Mouse (Mus musculus) intestine, postnatal 0 days (tissue): ENCODE measurements around the gene Olfr1033. TPM values are rescaled to one million over a fixed set of nuclear protein-coding genes. Genes with fewer than 3 reads are reported as not detected.
"Not testable (repeated sequence)": the region's sequence is repeated elsewhere in the genome, so short reads cannot be mapped to it uniquely, and the experiment has no call there.

Source experiments
- ATAC-seq: fragments of 200-750 bp; cut with Nextera tagmentation; 2 replicates; pipeline ENCODE4 v1.8.0; 2017; ENCODE audit warnings: mild to moderate bottlenecking, moderate TSS enrichment, moderate library complexity
- H3K27ac ChIP-seq: fragments of 300-500 bp; sonication (generic); 2 replicates; pipeline ENCODE4 v1.5.1; 2014; ENCODE audit warnings: mild to moderate bottlenecking, low read depth, low read length, moderate library complexity
- H3K27me3 ChIP-seq: fragments of 300-500 bp; sonication (generic); replicated peaks from 2 replicates; pipeline ENCODE4 v1.6.1; 2014; ENCODE audit warnings: low read length, mixed read lengths; ENCODE audit not compliant: control insufficient read depth, insufficient read depth
- H3K36me3 ChIP-seq: fragments of 300-500 bp; sonication (generic); 2 replicates; pipeline ENCODE4 v1.6.1; 2014; ENCODE audit warnings: mild to moderate bottlenecking, moderate library complexity; ENCODE audit not compliant: control insufficient read depth, insufficient read depth
- H3K4me1 ChIP-seq: fragments of 300-500 bp; sonication (generic); replicated peaks from 2 replicates; pipeline ENCODE4 v1.6.1; 2014; ENCODE audit warnings: antibody characterized with exemption, low read length, mixed read lengths; ENCODE audit not compliant: control insufficient read depth, insufficient read depth
- H3K4me2 ChIP-seq: fragments of 300-500 bp; sonication (generic); replicated peaks from 2 replicates; pipeline ENCODE4 v1.6.1; 2014; ENCODE audit warnings: low read depth, mild to moderate bottlenecking, moderate library complexity
- H3K4me3 ChIP-seq: fragments of 300-500 bp; sonication (generic); 2 replicates; pipeline ENCODE4 v1.5.1; 2014; ENCODE audit warnings: low read depth, low read length
- H3K9ac ChIP-seq: fragments of 300-500 bp; sonication (generic); 2 replicates; pipeline ENCODE4 v1.6.1; 2014; ENCODE audit warnings: mild to moderate bottlenecking, low read depth, low read length
- H3K9me3 ChIP-seq: fragments of 300-500 bp; sonication (generic); 2 replicates; pipeline ENCODE4 v1.6.1; 2016; ENCODE audit warnings: mixed run types; ENCODE audit not compliant: control insufficient read depth
- CTCF ChIP-seq: sonication (generic); IDR thresholded peaks from 2 replicates; pipeline ENCODE4 v1.5.1; 2016; ENCODE audit warnings: low read depth, mild to moderate bottlenecking, control low read depth, antibody characterized with exemption, moderate library complexity
- WGBS: fragments of 180-500 bp; shearing (Covaris S2); extraction: QIAGEN DNeasy Blood & Tissue Kit; methylation state at CpG from one replicate; pipeline ENCODE4 v1.1.7; 2014; 5-methylcytosine and 5-hydroxymethylcytosine counted together
- polyA plus RNA-seq: library from polyadenylated mRNA; unstranded; fragments of >200 nt; fragmentation: Nextera tagmentation; extraction: Ambion mirVana; gene quantifications from 2 replicates; pipeline ENCODE4 v1.2.1, GENCODE M21; 2015

Gene Olfr1033
- polyA plus RNA-seq, 1 experiment from 2014 or later: 1.3 TPM

DNA sequence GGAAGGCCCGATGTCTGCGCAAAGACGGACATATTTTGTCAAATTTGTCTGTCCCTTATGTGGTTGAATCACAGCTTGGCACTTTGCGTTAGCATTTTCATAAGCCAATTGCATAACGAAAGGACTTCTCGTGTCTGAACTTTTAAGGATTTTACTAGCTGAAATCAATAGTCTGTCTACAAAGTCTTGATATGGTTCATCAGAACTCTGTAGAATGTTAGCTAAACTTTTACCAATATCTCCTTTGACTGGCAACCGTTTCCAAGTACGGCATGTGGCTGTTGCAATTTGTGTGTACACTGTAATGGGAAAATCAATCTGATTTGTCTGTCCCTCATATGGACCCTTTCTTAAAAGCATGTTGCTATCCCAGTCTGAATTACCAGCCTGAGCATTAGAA lies 49.8 kb downstream of the Olfr1033 start:
- Histone ChIP-seq H3K4me3 (no peak overlapping the region), H3K9ac (no peak overlapping the region), H3K9me3 (no peaks in the 10 kb centered on the region), H3K4me2 (no peak overlapping the region), H3K27ac (no peak overlapping the region), H3K27me3 (no peaks in the 10 kb centered on the region), H3K36me3 (no peaks in the 10 kb centered on the region), H3K4me1 (no peaks in the 10 kb centered on the region)
- 71% methylated on average over 8 of the region's 8 CpGs for WGBS
- no peak for ATAC-seq
- TF ChIP-seq CTCF: no peak

DNA sequence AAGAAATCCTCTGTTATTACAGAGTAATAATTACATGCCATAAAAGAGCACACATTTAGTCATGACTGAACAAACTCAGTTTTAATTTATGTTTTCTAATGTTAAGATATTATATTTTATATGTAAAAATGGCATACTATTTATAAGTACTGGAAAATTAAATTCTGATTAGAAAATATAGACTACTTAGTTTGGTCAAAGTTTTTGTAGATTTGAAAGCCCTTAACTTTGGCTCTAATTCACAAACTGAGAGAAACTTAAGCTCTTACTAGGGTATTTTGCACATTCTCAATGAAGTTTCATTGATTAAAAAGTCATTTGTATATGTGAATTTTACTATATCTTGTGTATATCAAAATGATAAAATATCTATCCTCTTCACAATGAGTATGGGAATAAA lies 53.3 kb downstream of the Olfr1033 start, which contains the start of gene Olfr1036:
Olfr1036 (plus strand) TSS at position 301 of the 400 bp plus-strand sequence.
- not testable (repeated sequence) for H3K4me2 ChIP-seq, H3K4me3 ChIP-seq, H3K27ac ChIP-seq, H3K36me3 ChIP-seq, H3K9ac ChIP-seq, H3K27me3 ChIP-seq, H3K4me1 ChIP-seq, H3K9me3 ChIP-seq, ATAC-seq

DNA sequence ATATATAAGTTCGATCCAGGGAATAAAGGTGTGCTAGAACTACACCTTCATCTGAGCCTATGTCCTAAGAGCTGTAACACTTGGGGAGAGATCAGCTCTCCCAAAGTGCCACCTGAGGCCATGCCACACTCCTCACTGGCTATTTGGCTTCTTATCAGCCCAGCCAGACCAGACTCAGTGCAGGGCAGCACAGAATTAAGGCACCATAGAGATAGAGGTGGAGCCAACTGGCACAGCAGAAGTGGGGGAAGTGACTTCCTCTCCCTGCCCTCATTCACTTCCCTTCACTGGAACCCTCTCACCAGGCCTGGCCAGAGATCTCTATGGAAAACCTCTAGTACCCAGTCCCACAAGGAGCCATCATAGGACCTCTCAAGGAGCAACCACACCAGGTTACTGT lies 60.0 kb downstream of the Olfr1033 start:
- not testable (repeated sequence) for H3K36me3 ChIP-seq, H3K9me3 ChIP-seq

DNA sequence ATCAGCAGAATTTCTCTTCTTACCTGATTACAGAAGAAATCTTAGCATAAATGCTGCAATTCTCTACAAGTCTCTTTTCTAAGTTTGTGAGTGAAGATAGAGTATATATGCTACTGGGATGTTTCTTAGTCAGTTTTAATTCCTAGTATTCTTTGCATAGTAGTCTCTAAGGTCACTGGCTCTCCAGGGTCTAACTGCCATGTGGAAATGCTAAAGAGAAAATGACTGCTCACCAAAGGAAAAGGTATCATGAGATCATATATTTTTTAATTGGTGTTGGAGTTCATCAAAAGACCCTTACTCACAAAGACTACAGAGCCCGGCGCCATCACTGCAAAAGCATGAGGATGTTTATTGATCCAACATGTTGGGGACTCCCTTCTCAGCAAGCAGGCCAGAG lies 66.9 kb downstream of the Olfr1033 start, which contains the start of gene Olfr1037:
Olfr1037 (minus strand) TSS at position 101 of the 400 bp plus-strand sequence.
- H3K9me3 ChIP-seq: no peaks in the 10 kb centered on the region
- TF ChIP-seq CTCF: no peak

More for the DNA sequence above, 60.0 kb downstream of the Olfr1033 start:
- not testable (repeated sequence) for H3K9ac ChIP-seq, H3K27me3 ChIP-seq, H3K27ac ChIP-seq, H3K4me3 ChIP-seq, H3K4me2 ChIP-seq, H3K4me1 ChIP-seq, ATAC-seq
- WGBS: 71% methylated on average over 1 of the region's 1 CpGs

More for the DNA sequence above, 66.9 kb downstream of the Olfr1033 start, which contains the start of gene Olfr1037:
- H3K4me2 ChIP-seq: no peak within 1 kb of the TSS
- no peak within 1 kb of the TSS for H3K4me3 ChIP-seq
- WGBS: 91% methylated on average over 2 of the region's 2 CpGs
- H3K27ac ChIP-seq: no peak within 1 kb of the TSS
- H3K9ac ChIP-seq: no peak within 1 kb of the TSS
- ATAC-seq: no peak
- H3K27me3 ChIP-seq: no peaks in the 10 kb centered on the region
- H3K36me3 ChIP-seq: no peaks in the 10 kb centered on the region
- no peaks in the 10 kb centered on the region for H3K4me1 ChIP-seq

Other genes with a start within 250 kb of the Olfr1033 start
- gene Olfr1014, start 247.9 kb upstream of the Olfr1033 start, polyA plus RNA-seq: not detected in 2 replicates
- gene Olfr1015, start 238.6 kb upstream of the Olfr1033 start, polyA plus RNA-seq: not detected in 2 replicates
- gene Olfr1016, start 218.1 kb upstream of the Olfr1033 start, polyA plus RNA-seq: not detected in 2 replicates
- gene Olfr1018, start 202.2 kb upstream of the Olfr1033 start, polyA plus RNA-seq: not detected in 2 replicates
- gene Olfr1019, start 175.2 kb upstream of the Olfr1033 start, polyA plus RNA-seq: not detected in 2 replicates
- not detected in 2 replicates for gene Olfr1020, start 173.6 kb upstream of the Olfr1033 start, polyA plus RNA-seq
- not detected in 2 replicates for gene Olfr1022, start 152.0 kb upstream of the Olfr1033 start, polyA plus RNA-seq
- not detected in 2 replicates for gene Olfr1023, start 135.0 kb upstream of the Olfr1033 start, polyA plus RNA-seq
- not detected in 2 replicates for gene Olfr1024, start 115.6 kb upstream of the Olfr1033 start, polyA plus RNA-seq
- not detected in 2 replicates for gene Olfr1025-ps1, start 105.4 kb upstream of the Olfr1033 start, polyA plus RNA-seq
- gene Olfr1026, start 99.1 kb upstream of the Olfr1033 start, polyA plus RNA-seq: not detected in 2 replicates
- not detected in 2 replicates for gene Olfr1028, start 70.2 kb upstream of the Olfr1033 start, polyA plus RNA-seq
- gene Olfr1029, start 46.7 kb upstream of the Olfr1033 start, polyA plus RNA-seq: not detected in 2 replicates
- gene Olfr1030, start 41.4 kb upstream of the Olfr1033 start, polyA plus RNA-seq: not detected in 2 replicates
- gene Olfr1031, start 30.3 kb upstream of the Olfr1033 start, polyA plus RNA-seq: not detected in 2 replicates
- gene Olfr1032, start 15.1 kb upstream of the Olfr1033 start, polyA plus RNA-seq: not detected in 2 replicates
- 0.03 TPM in 1 of 2 replicates, not detected in the other for gene Olfr1034, start 25.2 kb downstream of the Olfr1033 start, polyA plus RNA-seq
- gene Olfr1036, start 53.4 kb downstream of the Olfr1033 start, polyA plus RNA-seq: not detected in 2 replicates
- gene Olfr1037, start 66.8 kb downstream of the Olfr1033 start, polyA plus RNA-seq: not detected in 2 replicates
- gene Olfr1039, start 115.3 kb downstream of the Olfr1033 start, polyA plus RNA-seq: not detected in 2 replicates
- not detected in 2 replicates for gene Olfr1040, start 126.1 kb downstream of the Olfr1033 start, polyA plus RNA-seq
- gene Olfr1042, start 141.2 kb downstream of the Olfr1033 start, polyA plus RNA-seq: not detected in 2 replicates
- not detected in 2 replicates for gene Olfr1043, start 146.9 kb downstream of the Olfr1033 start, polyA plus RNA-seq
- gene Olfr1044, start 157.2 kb downstream of the Olfr1033 start, polyA plus RNA-seq: not detected in 2 replicates
- gene Olfr52, start 165.1 kb downstream of the Olfr1033 start, polyA plus RNA-seq: not detected in 2 replicates
- not detected in 2 replicates for gene Olfr1045, start 182.4 kb downstream of the Olfr1033 start, polyA plus RNA-seq
- not detected in 2 replicates for gene Olfr1046, start 198.7 kb downstream of the Olfr1033 start, polyA plus RNA-seq
- not detected in 2 replicates for gene Olfr1047, start 210.8 kb downstream of the Olfr1033 start, polyA plus RNA-seq
- gene Olfr1048, start 219.7 kb downstream of the Olfr1033 start, polyA plus RNA-seq: not detected in 2 replicates
- not detected in 2 replicates for gene Olfr1049, start 237.7 kb downstream of the Olfr1033 start, polyA plus RNA-seq